Mouse (Mus musculus): ENCODE data around the gene Cchcr1.
"Not testable (repeated sequence)": the region's sequence is repeated elsewhere in the genome, so short reads cannot be mapped to it uniquely, and the experiment has no call there.

Gene Cchcr1

DNA sequence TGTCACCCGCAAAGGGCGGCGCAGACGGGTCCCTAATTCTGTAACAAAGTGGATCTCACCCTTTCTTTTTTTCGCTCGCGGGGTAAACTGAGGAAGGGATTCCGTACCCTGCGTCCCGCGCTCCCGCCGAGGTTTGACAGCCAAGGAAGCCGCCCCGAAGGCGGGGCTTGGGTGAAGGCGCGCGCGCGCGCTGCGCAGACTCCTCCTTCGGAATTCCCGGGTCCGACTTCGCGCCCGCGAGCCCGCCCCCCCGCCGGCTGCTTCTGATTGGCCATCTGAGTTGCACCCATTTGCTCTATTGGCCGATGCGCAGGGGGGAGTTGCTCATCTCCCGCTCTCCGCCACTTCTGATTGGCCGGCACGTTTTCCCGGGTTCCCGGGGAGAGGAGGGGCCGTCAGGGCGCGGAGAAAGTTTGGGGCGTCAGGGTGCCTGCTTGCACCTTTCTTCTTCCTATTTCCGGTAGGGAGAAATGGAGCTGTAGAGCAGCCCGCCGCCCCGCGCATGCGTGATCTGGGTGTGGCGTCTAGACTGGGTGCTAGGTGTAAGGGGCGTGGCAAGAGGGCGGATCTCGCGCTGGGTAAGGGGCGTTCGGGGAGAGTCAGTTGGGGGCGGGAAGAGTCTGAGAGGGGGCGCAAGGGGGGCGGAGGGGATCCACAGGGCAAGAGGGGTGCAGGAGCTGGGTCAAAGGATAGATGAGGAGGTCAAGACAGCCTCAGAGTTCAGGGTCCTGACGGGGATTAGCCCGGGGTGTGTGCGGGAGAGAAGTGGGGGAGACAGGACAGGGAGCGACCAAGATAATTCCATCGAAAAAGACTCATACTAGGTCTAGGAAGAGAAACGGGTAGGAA, at the start of gene Cchcr1, which contains the start of gene Tcf19:
Cchcr1 (plus strand) TSS at position 449 of the 849 bp plus-strand sequence.
Tcf19 (minus strand) TSS at position 173 of the 849 bp plus-strand sequence.
- DNase-seq (ENCODE audit: inconsistent age in 2 of 2, low spot score in 1 of 2), result peak; percentile 98 to 99

DNA sequence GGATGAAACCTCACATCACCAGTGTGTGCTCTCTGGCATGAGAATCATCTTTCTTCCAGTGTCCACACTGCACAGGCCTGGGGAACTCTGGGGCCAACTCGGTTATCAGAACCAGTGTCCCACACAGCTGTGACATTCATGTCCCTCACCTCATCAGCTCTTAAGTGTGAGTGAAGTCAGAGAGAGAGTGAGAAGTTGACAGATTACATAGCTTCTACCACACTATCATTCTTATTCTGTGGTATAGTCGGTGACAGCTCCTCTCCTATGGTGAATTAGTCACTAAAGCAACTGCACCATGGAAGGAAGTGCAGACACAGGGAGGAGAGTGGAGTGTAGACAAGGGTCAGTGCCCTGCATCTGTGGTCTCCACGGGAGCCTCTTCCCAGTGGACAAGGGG, 48.0 kb upstream of the Cchcr1 start:
- DNase-seq (ENCODE audit: inconsistent age in 2 of 2, low spot score in 1 of 2), result not testable (repeated sequence)

DNA sequence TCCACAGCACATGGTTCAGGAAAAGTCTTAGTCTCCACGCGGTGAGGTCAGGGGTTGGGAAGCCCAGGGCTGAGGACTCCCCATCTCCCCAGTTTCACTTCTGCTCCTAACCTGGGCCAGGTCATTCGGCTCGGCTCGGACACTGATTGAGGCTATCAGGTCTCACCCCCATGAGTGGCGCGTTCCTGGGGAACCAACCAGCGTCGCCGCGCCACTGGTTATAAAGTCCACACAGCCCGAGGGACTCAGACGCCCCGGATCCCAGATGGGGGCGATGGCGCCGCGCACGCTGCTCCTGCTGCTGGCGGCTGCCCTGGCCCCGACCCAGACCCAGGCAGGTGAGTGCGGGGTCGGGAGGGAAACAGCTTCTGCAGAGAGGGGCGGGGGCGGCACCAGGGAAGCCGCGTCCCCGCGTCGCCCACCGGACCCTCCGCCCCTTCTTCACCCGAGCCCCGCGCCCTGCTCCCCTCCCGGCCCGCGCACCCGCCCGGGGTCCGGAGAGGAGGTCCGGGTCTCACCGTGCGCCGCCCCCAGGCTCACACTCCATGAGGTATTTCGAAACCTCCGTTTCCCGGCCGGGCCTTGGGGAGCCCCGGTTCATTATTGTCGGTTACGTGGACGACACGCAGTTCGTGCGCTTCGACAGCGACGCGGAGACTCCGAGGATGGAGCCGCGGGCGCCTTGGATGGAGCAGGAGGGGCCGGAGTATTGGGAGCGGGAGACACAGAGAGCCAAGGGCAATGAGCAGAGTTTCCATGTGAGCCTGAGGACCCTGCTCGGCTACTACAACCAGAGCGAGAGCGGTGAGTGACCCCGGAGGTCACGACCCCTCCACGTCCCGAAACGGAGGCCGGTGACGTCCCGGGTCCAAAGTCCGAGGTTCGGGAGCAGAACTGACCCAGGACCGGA, 46.8 kb upstream of the Cchcr1 start, which contains the start of gene H2-Q10:
H2-Q10 (plus strand) TSS at position 248 of the 910 bp plus-strand sequence.
- DNase-seq (ENCODE audit: inconsistent age in 2 of 2, low spot score in 1 of 2), result peak in 1 of 2 experiments; percentile 24

DNA sequence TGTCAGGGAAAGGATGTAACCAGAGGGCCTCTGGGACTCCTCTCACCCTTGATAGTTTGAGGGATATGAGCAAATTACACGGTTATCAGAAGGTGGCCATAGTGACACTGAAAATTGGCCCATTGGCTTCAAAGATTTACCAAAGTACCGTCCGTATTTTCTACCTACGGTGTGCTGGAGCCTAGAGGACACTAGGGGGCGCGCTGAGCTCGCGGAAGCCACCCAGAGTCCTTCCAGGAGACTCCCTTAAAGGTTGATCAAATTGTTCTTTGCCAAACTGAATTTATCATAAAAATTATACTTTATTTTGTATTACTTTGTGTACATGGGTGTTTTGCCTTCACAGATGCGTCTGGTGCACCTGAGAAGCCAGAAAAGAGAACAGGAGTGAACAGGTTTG, 32.8 kb upstream of the Cchcr1 start:
- peak; percentile 45 to 85 for DNase-seq (ENCODE audit: inconsistent age in 2 of 2, low spot score in 1 of 2)

DNA sequence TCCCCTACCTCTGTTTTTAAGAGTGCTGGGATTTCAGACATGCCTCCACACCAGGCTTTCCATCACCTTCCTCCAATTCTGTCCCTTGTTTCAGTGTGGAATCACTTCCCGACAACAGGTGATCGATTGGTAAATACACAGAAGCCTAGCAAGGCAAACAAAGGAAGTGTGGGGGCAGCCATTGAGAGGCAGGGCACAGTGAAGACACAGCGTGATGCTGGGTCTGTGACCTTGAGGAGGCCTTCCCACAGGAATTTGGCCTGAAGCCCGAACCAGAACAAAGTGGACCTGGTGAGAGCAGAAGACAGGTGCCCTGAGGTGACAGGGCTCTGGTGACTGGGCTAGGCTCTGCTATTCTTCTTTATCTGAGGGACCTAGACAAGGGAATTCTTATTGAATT, 31.2 kb upstream of the Cchcr1 start:
- DNase-seq (ENCODE audit: inconsistent age in 2 of 2, low spot score in 1 of 2), result no peak

DNA sequence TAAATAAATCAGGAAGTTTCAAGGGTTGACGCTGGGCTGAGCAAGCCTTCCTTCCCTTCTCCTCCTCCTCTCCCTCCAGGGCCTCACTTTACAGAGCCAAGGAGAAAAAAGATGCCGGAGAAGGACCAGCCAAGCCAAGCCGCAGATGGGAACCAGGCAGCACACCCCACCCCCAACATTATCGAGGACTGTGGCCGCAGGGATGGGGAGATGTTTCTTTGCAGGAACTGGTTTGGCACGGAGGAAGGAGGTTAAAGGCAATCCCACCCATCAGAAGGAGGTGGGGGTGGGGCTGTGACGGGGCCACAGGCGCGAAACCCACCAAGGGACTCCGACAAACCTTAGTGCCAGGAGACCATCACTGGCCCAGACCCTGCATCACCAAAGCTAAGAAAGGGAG, 30.2 kb upstream of the Cchcr1 start:
- no peak for DNase-seq (ENCODE audit: inconsistent age in 2 of 2, low spot score in 1 of 2)

DNA sequence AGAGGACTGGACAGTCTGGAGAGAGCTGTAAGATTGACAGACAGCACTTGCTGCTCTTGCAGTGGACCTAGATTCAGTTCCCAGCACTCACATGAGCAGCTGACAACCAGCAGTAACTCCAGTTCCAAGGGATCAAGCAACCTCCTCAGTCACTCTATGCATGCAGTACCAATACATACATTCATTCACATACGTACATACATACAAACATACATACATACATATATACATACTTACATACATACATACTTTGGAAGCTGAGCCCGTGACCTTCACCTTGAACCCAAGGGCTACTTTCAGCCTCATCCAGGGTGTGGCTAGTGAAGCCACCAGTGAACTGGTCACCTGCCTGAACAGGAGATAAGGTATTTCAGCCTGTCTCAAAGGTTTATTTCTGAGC, 28.9 kb upstream of the Cchcr1 start:
- no peak for DNase-seq (ENCODE audit: inconsistent age in 2 of 2, low spot score in 1 of 2)

DNA sequence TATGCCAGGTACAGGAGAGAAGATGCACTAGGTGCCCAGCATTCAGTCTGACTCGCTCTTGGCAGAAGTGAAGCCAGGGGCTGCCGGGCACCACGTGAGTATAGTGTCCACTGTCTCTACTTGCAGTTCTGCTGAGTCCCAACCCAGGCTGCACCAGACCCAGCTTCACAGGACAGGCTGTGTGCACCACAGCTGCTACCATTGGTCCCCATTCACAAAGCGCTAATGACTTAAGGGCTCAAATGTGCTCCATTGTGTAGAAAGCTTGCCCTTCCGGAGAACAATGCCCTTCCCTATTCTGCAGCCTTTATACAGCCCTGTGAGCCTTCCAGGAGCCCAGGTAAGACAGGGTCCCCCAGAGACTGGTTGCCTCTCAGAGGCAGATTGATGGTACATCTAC, 26.6 kb upstream of the Cchcr1 start:
- DNase-seq (ENCODE audit: inconsistent age in 2 of 2, low spot score in 1 of 2), result no peak

DNA sequence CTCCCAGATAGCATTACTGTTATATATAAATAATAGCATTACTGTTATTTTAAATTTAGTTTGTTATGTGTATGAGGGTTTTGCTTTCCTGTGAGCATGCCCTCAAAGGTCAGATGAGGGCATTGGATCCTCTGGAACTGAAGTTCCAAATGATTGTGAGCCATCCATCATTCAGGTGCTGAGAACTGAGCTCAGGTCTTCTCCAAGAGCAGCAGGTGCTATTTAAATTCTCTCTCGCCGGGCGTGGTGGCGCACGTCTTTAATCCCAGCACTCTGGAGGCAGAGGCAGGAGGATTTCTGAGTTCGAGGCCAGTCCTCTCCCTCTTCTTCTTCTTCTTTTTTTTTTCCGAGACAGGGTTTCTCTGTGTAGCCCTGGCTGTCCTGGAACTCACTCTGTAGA, 19.8 kb upstream of the Cchcr1 start:
- no peak for DNase-seq (ENCODE audit: inconsistent age in 2 of 2, low spot score in 1 of 2)

DNA sequence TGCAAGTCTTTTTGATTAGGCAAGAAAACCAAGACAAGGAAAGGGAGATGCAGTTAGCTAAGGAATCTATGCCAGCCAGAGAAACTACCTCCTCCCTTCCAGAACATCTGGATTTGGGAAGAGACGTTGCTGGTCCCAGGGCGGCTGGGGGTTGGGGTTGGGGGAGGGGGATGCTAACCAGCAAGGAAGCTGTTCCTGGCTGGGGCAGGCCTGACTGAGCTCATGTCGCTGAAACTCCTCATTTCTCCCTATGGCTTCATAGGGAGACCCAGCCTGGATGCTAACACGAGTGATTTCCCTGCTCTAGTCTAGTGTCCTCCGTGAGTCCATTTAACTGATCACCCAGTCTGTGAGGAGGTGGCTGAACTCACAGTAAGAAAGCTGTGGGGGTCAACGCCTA, 14.7 kb upstream of the Cchcr1 start:
- DNase-seq (ENCODE audit: inconsistent age in 2 of 2, low spot score in 1 of 2), result no peak

DNA sequence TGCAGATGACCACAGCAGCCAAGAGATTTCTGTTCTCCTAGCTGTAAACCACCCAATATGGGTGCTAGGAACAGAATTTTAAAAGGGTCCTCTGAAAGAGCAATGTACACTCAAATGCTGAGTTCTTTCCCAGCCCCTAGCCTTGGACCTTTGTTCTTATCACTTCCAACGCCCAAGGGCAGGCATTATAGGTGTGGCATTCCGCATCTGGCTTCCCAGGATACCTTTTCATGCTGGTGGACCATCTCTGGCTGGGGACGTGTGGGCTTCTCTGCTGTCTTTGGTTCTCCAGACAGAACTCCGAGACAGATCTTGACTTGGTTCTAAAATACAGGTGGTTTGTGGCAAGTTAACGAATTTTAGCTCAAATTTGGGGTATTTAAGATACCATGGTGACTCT, 14.1 kb upstream of the Cchcr1 start:
- no peak for DNase-seq (ENCODE audit: inconsistent age in 2 of 2, low spot score in 1 of 2)

DNA sequence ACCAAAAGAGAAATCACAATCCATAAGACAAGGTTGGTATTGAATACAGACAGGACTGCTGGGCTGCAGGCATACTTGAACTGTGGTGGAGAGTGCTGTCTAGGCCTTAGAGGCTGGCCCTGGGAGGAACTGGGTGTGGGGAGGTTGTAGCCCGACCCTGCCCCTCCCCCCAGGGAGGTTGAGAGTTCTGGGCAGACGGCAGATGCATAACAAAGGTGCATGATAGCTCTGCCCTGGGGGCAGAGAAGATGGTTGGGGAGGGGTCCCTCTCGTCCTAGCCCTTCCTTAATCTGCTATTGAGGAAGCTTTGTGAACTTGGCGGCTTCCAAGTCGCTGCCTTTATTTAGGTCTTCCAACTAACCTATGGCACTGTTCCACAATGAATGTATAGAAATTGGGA, 13.1 kb upstream of the Cchcr1 start:
- DNase-seq (ENCODE audit: inconsistent age in 2 of 2, low spot score in 1 of 2), result peak in 1 of 2 experiments; percentile 15

DNA sequence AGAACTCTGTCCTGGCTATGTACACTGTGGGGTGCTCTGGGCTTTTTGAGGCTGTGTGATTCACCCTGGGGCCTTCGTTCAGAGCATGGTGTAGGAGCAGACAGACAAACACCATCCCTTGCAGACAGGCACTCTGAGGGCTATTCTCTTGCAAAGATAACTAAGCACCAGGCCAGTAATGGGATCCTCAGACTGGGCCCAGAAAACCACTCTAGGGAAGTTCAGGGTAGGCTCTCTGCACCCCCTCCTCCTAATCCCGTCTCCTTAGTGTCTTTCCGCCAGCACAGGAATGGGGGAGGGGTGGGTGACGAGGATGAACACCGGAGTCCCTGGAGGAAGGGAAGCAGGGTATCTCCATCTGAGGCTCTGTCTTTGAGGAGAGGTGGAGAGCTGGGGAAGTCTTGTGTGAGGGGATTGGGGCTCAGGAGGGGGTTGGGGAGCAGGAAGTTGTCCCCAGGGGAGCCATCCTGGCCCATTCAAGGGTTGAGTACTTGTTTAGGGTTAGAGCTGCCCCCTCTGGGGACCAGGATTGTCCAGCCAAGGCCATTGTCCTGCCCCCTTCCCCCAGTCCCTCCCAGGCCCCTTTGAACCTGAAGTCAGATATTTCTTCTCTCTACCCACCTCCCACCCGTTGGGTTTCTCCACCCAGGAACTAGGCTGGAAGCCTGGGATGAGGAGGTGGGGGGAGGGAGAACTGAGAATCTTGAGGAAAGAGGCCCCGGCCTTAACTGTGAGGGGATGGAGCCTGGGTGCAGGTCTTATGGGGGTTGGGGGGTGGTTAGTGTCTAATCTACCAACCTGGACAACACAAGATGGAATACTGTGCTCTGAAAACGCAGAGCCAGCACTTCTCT, 12.0 kb upstream of the Cchcr1 start:
- no peak for DNase-seq (ENCODE audit: inconsistent age in 2 of 2, low spot score in 1 of 2)

DNA sequence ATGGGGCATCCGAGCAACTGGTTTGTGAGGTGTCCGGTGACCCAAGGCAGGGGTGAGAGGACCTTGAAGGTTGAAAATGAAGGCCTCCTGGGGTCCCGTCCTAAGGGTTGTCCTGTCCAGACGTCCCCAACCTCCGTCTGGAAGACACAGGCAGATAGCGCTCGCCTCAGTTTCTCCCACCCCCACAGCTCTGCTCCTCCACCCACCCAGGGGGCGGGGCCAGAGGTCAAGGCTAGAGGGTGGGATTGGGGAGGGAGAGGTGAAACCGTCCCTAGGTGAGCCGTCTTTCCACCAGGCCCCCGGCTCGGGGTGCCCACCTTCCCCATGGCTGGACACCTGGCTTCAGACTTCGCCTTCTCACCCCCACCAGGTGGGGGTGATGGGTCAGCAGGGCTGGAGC, 11.1 kb upstream of the Cchcr1 start, which contains the start of gene Pou5f1:
Pou5f1 (plus strand) TSS at position 243 of the 400 bp plus-strand sequence.
- DNase-seq (ENCODE audit: inconsistent age in 2 of 2, low spot score in 1 of 2), result peak in 1 of 2 experiments; percentile 13

DNA sequence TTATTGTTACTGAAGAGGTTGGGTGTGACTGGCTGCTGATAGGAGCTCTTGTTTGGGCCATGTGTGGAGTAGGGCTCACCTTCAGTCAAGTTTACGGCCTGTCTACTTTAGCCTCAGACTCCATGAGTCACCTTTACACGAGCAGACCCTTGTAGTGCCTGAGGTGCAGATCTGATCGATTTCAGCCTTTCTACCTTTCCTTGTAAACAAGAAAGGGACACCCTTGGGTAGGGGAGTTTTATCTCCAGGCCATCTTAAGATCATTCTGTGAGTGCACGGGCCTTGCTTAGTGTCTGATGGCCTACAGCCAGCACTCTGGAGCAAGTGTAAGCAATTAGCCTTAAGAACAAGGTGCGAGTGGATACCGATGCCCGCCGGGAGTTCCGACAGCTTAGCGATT, 10.0 kb upstream of the Cchcr1 start:
- DNase-seq (ENCODE audit: inconsistent age in 2 of 2, low spot score in 1 of 2), result no peak

DNA sequence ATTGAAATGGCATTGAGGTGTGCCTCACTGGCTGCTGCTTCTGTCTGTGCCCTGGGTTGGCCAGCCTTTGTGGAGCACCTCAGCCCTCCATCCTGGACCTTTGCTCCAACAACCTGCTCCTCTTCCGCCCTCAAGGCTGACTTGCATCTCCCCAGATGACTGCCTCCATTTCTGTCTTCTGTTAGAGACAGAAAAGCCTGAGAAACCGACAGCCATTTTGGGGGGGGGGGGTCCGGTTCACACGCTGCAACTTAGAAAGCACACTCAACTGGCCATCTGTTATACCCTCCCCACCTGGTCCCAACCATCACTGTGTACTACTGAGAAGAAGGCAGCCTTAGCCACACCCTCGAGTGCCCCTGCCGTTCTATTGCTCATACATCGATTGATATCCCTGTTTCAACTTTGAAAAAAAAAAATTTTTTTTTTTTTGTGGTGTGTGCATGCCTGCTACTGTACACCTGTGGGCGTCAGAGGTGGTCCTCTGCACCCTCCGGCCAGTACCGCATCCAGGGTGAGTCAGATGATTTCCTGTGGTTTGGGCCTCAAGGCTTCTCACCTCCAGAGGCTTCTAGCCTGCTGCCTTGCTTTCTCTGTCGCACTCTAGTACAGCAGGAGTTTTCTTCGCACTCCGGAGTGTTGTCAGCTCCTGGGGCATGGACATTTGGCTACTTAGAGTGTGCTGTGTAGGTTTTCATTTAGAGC, 9.2 kb upstream of the Cchcr1 start:
- peak in 1 of 2 experiments; percentile 14 for DNase-seq (ENCODE audit: inconsistent age in 2 of 2, low spot score in 1 of 2)

DNA sequence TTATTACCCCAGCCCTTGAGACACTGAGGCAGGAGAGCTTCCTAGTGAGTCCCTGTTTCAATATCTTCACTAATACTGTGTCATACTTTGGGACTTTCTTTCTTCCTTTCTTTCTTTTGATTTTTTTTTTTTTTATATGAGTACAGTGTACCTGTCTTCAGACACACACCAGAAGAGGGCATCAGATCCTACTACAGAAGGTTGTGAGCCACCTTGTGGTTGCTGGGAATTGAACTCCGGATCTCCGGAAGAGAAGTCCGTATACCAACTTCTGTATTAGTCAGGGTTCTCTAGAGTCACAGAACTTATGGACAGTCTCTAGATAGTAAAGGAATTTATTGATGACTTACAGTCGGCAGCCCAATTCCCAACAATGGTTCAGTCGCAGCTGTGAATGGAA, 8.6 kb upstream of the Cchcr1 start:
- DNase-seq (ENCODE audit: inconsistent age in 2 of 2, low spot score in 1 of 2), result not testable (repeated sequence)

DNA sequence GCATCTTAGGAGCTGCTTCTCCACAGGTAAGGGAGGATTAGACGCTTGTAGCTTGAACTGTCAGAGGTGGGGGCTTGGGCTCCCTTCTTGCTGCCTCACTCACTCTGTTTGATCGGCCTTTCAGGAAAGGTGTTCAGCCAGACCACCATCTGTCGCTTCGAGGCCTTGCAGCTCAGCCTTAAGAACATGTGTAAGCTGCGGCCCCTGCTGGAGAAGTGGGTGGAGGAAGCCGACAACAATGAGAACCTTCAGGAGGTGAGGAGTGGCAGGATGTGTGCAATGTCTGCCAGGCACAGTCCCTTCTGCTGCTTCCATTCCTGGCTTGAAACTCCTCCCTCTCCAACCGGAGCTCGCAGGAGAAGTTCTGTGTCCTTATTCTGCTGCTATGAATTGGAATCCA, 7.6 kb upstream of the Cchcr1 start:
- DNase-seq (ENCODE audit: inconsistent age in 2 of 2, low spot score in 1 of 2), result peak in 1 of 2 experiments; percentile 26

DNA sequence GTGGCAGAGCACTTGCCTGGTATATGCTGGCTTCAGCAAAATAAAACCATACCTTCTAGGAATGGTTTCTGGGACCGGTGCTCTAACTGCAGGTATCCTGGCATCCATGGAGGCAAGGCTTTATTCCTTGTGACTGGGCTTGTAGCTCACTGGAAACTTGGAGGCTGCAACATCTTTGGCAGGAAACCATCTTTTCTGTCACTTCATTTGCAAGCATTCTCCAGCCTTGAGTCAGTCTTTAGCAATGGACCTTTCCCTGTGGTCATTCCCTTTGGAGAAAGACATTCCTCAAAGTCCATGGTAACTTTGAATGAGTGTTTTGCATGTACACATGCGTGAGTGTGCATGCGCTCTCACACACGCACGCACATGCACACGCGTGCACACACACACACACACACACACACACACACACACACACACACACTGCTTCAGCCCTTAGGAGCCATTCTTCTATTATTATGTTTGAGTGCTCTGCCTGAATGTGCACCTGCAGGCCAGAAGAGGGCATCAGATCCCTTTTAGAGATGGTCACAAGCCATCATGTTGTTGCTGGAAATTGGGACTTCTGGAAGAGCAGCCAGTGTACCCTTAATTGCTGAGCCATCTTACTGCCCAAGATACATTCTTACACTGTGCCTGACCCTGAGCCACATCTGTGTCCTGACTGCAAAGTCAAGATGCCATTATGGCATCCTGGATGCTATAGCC, 3.8 kb upstream of the Cchcr1 start:
- DNase-seq (ENCODE audit: inconsistent age in 2 of 2, low spot score in 1 of 2), result no peak
